Mouse (Mus musculus): ENCODE data around the gene Usp29.

The Usp29 gene

GRCm38 (mm10) chr7:6816706-6817376, 86.5 kb downstream of the Usp29 start:
- no peak for DNase-seq (ENCODE audit: low spot score in 2 of 2)

- DNase-seq (ENCODE audit: low spot score in 2 of 2): no peak
Measured at GRCm38 (mm10) chr7:6820296-6820695, 89.9 kb downstream of the Usp29 start.

GRCm38 (mm10) chr7:6822633-6823032, 92.3 kb downstream of the Usp29 start:
- no peak for DNase-seq (ENCODE audit: low spot score in 2 of 2)

- no peak for DNase-seq (ENCODE audit: low spot score in 2 of 2)
Measured at GRCm38 (mm10) chr7:6823673-6824072, 93.3 kb downstream of the Usp29 start.

- DNase-seq (ENCODE audit: low spot score in 2 of 2): no peak
Measured at GRCm38 (mm10) chr7:6825966-6826647, 95.7 kb downstream of the Usp29 start.

- DNase-seq (ENCODE audit: low spot score in 2 of 2): peak in 1 of 2 experiments; percentile 29
Measured at GRCm38 (mm10) chr7:6829148-6829547, 98.8 kb downstream of the Usp29 start.

- DNase-seq (ENCODE audit: low spot score in 2 of 2): no peak
Measured at GRCm38 (mm10) chr7:6834950-6835349, 104.6 kb downstream of the Usp29 start.

- peak; percentile 60 to 69 for DNase-seq (ENCODE audit: low spot score in 2 of 2)
Measured at GRCm38 (mm10) chr7:6835351-6835750, 105.0 kb downstream of the Usp29 start.

- DNase-seq (ENCODE audit: low spot score in 2 of 2): no peak
Measured at GRCm38 (mm10) chr7:6837297-6837925, 107.0 kb downstream of the Usp29 start.

- no peak for DNase-seq (ENCODE audit: low spot score in 2 of 2)
Measured at GRCm38 (mm10) chr7:6837926-6838554, 107.7 kb downstream of the Usp29 start.

GRCm38 (mm10) chr7:6840860-6841259, 110.5 kb downstream of the Usp29 start:
- DNase-seq (ENCODE audit: low spot score in 2 of 2): peak; percentile 80 to 81

- DNase-seq (ENCODE audit: low spot score in 2 of 2): no peak
Measured at GRCm38 (mm10) chr7:6849495-6849894, 119.1 kb downstream of the Usp29 start.

- DNase-seq (ENCODE audit: low spot score in 2 of 2): no peak
Measured at GRCm38 (mm10) chr7:6850321-6850720, 119.9 kb downstream of the Usp29 start.

- no peak for DNase-seq (ENCODE audit: low spot score in 2 of 2)
Measured at GRCm38 (mm10) chr7:6851256-6851655, 120.9 kb downstream of the Usp29 start.

GRCm38 (mm10) chr7:6851717-6852503, 121.5 kb downstream of the Usp29 start:
- peak; percentile 65 to 78 for DNase-seq (ENCODE audit: low spot score in 2 of 2)

- DNase-seq (ENCODE audit: low spot score in 2 of 2): no peak
Measured at GRCm38 (mm10) chr7:6855613-6856405, 125.4 kb downstream of the Usp29 start.

GRCm38 (mm10) chr7:6858694-6859270, 128.4 kb downstream of the Usp29 start:
- no peak for DNase-seq (ENCODE audit: low spot score in 2 of 2)

GRCm38 (mm10) chr7:6860689-6861088, 130.3 kb downstream of the Usp29 start:
- DNase-seq (ENCODE audit: low spot score in 2 of 2): peak; percentile 53 to 70

GRCm38 (mm10) chr7:6866351-6866750, 136.0 kb downstream of the Usp29 start:
- peak in 1 of 2 experiments; percentile 66 for DNase-seq (ENCODE audit: low spot score in 2 of 2)

GRCm38 (mm10) chr7:6868831-6869230, 138.5 kb downstream of the Usp29 start:
- no peak for DNase-seq (ENCODE audit: low spot score in 2 of 2)
